Mouse (Mus musculus): ENCODE measurements around the gene Rabgap1.
A peak's percentile ranks its signal among the peaks of the same experiment; 100 is the strongest.
"Not testable (repeated sequence)": the region's sequence is repeated elsewhere in the genome, so short reads cannot be mapped to it uniquely, and the experiment has no call there.

The Rabgap1 gene

GRCm38 (mm10) chr2:37442611-37443591 lies at the start of gene Rabgap1, which contains the start of the genes Zbtb26 and Zbtb6:
TSS of gene Rabgap1 (plus strand) at chr2:37443279.
TSS of gene Zbtb26 (minus strand) at chr2:37443135.
TSS of gene Zbtb6 (minus strand) at chr2:37443171.
- DNase-seq: peak; percentile 93

GRCm38 (mm10) chr2:37395539-37395938 lies 47.5 kb upstream of the Rabgap1 start:
- peak; percentile 8 for DNase-seq

DNA sequence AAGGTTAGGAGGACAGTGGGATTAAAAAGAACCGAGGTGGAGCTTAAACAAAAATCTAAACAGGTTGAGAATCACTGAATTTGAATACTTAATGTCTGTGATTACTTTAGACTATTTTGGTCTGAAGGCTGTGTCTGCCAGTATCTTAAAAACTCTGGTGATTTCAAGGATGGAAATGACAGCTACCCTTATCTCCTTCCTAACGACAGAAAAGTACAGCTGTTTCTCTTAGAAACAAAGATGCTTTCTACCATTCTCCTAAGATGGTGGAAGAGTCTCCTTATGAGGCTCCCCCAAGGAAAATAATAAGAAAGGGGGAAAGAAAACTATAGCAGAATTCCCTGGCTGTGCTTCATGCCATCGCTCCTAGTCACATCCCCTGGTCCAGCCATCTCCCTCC lies 21.2 kb upstream of the Rabgap1 start:
- DNase-seq: no peak

- DNase-seq: peak; percentile 94
These were observed 20.5 kb upstream of the Rabgap1 start, which contains the start of gene Rc3h2 for GRCm38 (mm10) chr2:37422306-37423304. TSS of gene Rc3h2 (minus strand) at chr2:37422903.

DNA sequence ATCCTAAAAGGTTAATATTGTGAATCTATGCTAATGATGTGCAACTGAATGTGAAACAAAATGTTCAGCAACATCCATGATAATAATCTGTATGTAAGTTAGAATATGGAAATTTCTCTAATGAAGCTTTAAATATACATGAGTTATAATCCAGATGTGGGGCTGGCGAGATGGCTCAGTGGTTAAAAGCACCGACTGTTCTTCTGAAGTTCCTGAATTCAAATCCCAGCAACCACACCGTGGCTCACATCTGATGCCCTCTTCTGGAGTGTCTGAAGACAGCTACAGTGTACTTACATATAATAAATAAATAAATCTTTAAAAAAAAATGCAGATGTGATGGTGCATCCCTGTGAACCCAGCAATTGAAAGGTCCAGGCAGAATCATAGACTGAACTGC lies 19.4 kb upstream of the Rabgap1 start:
- no peak for DNase-seq

DNA sequence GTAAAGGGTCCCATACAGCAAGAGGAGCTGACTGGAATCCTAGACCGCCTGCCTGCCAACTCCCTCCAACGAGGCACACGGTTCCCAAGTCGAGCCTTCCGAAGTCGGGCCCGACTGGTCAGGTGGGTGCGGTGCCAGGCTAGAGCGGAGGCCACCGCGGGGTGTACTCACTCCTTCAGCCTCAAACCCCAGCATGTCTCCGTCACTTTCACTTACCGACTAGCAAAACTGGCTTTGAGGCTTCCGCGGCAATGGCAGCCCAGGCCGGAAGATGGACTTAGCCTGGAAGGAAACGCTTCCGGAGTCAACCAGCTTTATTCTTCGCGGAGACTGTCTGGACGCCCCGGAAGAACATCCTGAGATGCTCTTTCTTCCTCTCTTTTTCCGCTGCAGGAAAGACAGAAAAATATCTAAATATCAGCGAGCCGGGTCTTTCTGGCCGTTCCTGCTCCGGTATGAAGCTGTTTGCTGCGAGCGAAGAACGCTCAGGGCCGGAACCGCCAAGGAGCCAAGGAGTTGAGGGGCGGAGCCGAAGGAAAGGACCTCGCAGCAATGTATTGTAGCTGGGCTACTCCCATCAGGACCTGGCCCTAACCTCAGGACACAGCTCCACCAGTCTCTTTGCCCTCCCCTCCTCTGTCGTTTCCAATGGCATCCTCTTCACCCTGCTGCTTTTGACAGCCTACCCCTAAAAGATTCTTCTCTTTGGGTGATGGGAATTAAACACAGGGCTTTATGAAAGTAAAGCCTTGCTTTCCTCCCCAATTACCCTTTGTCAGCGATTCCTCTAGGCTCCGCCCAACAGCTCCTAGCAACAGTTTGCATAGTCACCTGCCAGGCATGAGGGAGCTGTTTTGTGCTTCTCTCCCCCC lies 12.2 kb upstream of the Rabgap1 start:
- DNase-seq: peak; percentile 86

GRCm38 (mm10) chr2:37431609-37432008 lies 11.5 kb upstream of the Rabgap1 start:
- DNase-seq: no peak

DNA sequence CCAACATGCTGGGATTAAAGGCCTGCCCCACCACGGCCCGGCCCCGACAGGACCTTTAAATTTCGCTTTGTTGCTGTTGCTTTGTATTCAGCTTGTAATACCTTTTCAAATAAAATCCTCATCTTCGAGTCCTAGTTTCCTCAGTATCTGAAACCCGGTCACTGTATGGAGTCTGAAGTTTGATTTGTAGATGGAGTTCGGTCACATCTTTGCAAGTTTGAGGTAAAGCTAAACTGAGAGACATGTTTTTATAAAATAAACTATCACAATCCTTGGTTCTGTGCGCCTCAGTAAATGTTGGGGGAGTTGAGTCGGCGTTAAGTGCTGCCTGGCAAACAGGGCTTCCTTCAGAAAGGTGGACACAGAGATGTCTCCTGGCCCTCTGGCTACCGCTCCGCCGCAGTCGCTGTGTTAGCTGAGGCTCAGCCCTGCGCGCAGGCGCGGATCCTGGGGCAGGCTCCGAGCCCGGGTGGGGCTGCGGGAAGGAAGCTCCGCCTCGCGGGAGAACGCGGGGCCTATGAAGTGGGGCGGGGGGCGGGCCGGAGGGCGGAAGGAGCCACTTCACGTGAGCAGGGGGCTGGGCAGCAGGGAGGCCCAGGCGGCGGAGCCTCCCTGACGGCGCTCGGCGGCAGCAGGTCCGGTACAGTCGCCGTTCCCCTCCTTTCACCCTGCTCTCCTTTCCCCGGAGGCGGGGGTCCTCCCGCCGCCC lies 8.7 kb downstream of the Rabgap1 start:
- peak; percentile 95 for DNase-seq

DNA sequence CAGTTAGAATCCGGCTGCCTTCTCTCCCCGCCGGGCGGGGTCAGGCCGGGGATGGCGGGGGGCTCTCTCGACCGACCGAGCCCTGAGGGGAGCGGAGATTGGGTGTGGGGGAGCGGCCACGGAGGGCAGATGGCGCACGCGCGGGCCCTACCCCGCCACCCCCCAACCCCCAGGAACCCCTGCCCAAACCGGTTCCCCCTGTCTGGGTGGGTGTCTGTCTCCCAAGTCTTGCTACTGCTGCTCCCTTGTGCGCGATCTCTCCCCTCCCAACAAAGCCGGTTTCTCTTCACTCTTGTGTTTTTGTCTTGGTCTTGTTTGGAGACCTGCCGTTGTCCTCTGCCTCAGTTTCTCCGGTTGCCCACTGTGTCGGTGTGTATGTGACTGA lies 9.3 kb downstream of the Rabgap1 start:
- no peak for DNase-seq

DNA sequence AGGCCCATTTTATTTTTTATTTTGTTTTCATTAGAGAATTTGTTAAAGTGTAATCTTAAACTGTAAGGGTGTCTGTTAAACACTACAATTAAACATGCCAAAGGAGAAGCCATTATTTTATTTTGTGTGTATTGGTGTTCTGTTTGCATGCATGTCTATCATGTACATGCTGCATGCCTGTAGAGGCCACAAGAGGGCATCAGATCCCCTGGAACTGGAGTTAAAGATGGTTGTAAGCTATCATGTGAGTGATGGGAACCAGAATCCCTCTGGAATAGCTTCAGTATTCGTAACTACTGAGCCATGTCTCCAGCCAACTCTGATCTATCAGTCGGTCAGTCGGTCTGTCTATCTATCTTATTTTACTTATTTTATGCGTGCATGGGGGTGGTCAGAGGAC lies 17.6 kb downstream of the Rabgap1 start:
- DNase-seq: no peak

DNA sequence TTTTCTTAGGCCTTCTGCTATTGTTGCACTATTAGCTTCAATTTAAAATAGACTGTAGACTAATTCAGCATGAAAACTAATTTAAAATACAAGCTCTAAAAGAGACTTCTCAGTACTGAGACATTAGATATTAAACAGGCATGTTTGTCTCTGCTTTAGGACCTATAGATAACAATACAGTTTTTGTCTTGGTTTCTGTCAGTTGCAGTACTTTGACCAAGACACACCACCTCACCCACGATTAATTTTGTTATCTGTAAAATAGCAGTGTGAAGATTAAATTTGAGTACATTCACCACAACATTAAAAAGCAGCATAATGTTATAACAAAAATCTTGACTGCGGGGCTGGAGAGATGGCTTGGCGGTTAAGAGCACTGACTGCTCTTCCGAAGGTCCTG lies 23.2 kb downstream of the Rabgap1 start:
- DNase-seq: no peak

DNA sequence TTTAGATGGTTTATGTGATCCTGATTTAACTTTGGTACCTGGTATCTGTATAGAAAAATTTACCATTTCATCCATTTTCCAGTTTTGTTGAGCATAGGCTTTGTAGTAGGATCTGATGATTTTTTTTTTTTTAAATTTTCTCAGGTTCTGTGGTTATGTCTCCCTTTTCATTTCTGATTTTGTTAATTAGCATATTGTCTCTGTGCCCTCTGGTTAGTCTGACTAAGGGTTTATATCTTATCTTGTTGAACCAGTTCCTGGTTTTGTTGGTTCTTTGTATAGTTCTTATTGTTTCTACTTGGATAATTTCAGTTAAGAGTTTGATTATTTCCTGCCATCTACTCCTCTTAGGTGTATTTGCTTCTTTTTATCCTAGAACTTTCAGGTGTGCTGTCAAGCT lies 36.5 kb downstream of the Rabgap1 start:
- no peak for DNase-seq

DNA sequence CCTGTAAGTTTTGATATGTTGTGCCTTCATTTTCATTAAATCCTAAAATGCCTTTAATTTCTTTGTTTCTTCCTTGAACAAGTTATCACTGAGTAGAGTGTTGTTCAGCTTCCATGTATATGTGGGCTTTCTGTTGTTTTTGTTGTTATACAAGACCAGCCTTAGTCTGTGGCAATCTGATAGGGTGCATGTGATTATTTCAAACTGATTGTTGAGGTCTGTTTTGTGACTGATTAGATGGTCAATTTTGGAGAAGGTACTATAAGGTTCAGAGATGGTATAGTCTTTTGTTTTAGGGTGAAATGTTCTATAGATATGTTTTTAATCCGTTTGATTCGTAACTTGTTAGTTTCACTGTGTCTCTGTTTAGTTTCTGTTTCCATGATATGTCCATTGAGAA lies 37.0 kb downstream of the Rabgap1 start:
- no peak for DNase-seq

- no peak for DNase-seq
These were observed 41.1 kb downstream of the Rabgap1 start for GRCm38 (mm10) chr2:37484165-37484564.

GRCm38 (mm10) chr2:37485370-37485769 lies 42.3 kb downstream of the Rabgap1 start:
- DNase-seq: peak; percentile 55

DNA sequence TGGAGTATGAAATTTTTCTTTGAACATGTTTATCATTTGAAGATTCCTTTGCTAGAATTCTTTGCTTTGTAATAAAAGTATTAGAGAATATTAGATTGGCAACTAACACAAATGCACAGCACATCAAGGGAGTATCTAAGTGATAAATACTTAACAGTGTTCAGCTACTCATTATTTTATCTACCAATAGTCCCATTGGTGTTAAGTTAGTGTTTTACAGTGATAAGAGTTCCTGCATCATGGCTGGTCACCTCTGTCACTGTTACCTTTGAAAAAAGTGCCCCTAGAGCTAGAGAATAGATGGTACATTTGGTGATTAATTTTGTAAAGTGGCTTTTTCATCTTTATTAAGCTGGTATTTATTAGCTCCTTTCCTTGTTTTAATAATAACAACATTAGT lies 43.3 kb downstream of the Rabgap1 start:
- DNase-seq: no peak

DNA sequence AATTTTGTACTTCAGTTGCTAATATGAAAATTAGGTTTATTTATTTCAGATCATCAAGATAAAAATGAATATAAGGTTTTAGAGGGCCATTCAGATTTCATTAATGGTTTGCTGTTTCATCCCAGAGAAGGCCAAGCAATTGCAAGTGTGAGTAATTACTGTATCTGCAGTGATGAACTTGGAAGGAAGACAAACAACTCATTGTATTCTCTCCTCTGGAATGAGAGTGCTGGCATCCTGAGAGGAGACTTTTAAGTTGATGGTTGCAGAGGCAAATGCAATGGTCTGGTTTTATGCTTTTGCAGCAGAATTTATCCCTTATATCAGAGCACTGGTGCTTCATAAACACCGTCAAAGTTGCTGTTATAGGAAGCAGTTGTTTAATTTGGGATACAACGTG lies 45.9 kb downstream of the Rabgap1 start:
- no peak for DNase-seq

DNA sequence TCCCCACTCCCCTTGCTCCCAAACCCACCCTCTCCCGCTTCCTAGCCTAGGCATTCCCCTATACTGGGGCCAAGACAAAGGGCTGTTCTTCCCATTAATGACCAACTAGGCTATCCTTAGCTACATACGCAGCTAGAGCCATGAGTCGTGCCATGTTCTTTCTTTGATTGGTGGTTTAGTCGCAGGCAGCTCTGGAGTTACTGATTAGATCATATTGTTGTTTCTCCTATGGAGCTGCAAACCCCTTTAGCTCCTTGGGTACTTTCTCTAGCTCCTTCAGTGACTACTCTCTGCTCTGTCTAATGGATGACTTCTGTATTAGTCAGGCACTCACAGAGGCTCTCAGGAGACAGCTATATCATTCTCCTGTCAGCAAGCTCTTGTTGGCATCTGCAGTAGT lies 54.2 kb downstream of the Rabgap1 start:
- DNase-seq: no peak

DNA sequence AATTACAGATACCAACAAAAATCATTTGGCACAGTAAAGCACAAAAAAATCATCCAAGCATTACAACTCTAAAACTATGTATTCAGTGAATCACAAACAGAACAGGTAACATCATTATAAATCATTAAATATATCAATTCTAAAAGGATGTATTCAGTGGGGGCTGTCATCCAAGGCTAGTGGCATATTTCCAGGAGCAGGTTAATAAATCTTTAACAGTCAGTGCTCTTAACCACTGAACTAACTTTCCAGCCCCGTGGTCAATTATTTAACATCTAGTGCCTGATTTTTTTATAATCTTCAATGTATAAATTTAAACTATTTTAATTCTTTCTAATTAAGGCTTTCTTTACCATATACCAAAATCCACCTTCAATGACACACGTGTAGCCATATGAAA lies 62.8 kb downstream of the Rabgap1 start:
- not testable (repeated sequence) for DNase-seq

DNA sequence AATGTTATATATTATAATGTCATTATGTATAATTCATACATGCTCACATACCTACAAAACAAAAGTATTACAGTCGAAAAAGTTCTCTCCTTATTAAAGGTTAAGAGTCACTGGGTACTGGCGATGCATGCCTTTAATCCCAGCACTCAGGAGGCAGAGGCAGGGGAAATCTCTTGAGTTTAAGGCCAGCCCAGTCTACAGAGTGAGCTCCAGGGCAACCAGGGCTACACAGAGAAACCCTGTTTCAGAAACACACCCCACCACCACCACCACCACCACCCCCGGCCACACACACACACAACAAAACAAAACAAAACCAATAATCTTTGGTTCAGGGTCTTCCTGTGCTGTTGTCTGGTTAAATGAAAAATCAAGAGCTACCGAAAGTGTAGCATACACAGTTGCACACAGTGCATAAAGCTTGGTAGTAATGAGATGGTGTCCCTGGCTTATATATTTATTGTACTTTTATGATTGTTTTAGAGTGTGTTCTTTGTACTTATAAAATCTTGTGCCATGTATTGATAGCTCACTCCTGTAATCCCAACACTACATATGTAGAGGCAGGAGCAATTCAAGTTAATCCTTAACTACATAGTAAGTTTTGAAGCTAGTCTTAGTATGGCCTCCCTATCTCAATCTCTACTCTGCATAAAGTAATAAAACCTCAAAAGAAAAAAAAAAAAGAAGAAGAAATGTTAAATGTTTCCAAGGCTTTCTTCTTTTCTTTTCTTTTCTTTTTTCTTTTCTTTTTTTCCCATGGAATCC lies 68.2 kb downstream of the Rabgap1 start:
- DNase-seq: no peak

Data from thymus, postnatal 14 days (tissue).